Mouse (Mus musculus) cortical plate, adult 2 months (tissue): Measurements from ENCODE around the gene Gm11634.
"Not testable (repeated sequence)": the region's sequence is repeated elsewhere in the genome, so short reads cannot be mapped to it uniquely, and the experiment has no call there.

Experiments
- CTCF ChIP-seq: fragments of 200-500 bp; IDR thresholded peaks from 2 replicates; pipeline ENCODE4 v1.5.1; 2011; ENCODE audit warnings: mild to moderate bottlenecking, control low read depth, low read length; ENCODE audit not compliant: insufficient read depth; ENCODE audit errors: extremely low read depth
- POLR2A ChIP-seq: fragments of 200-500 bp; IDR thresholded peaks from 2 replicates; pipeline ENCODE4 v1.6.1; 2011; ENCODE audit warnings: mild to moderate bottlenecking, low read length, control low read depth; ENCODE audit not compliant: insufficient read depth; ENCODE audit errors: extremely low read depth

DNA sequence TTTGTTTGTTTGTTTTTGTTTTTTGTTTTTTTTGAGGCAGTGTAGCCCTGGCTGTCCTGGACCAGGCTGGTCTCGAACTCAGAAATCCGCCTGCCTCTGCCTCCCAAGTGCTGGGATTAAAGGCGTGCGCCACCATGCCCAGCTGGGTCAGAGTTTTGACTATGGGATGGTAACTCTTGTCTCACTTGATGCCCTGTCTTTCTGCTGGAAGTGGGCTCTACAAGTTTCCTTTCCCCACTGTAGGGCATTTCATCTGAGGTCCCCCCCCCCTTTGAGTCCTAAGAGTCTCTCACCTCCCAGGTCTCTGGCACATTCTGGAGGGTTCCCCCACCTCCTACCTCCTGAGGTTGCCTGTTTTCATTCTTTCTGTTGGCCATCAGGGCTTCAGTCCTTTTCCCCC is 8.1 kb upstream of the Gm11634 start:
- TF ChIP-seq CTCF, POLR2A: not testable (repeated sequence)
